Mouse (Mus musculus) activated CD4-positive, CD25-positive, alpha-beta regulatory T cell, adult 4 months (primary cell): ENCODE measurements around the gene Car12. TPM values are rescaled to one million over a fixed set of nuclear protein-coding genes. Genes with fewer than 3 reads are reported as not detected.
"Not testable (repeated sequence)": the region's sequence is repeated elsewhere in the genome, so short reads cannot be mapped to it uniquely, and the experiment has no call there.

Experiments
- ATAC-seq: one replicate; pipeline ENCODE4 v1.8.0; 2017
- polyA plus RNA-seq, 2 experiments: library from polyadenylated mRNA; unstranded; fragments of 100-300 nt; shearing (Covaris generic); gene quantifications; one replicate each; pipeline ENCODE4 v1.2.1; 2017

Gene Car12
- polyA plus RNA-seq, 2 experiments from 2014 or later = 9.0 to 11.3 TPM

DNA sequence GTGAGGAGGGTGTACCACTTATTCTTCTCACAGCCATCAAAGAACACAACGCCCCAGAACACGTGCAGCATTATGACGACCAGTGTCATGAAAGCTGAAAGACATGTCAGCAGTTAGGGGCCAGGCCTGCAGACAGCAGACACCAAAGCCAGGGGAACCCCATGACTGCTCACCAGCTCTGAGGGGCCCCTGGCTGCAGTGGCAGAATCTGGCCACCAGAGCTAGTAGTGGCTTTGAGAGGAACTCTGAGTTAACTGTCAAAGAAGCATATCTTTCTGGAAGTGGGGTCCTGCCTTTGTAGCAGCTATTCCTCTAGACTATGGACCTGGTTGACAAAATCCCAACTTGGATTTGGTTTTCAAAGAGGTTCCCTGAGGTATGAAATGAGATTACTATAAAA, 71.1 kb downstream of the Car12 start:
- peak; percentile 28 for ATAC-seq

DNA sequence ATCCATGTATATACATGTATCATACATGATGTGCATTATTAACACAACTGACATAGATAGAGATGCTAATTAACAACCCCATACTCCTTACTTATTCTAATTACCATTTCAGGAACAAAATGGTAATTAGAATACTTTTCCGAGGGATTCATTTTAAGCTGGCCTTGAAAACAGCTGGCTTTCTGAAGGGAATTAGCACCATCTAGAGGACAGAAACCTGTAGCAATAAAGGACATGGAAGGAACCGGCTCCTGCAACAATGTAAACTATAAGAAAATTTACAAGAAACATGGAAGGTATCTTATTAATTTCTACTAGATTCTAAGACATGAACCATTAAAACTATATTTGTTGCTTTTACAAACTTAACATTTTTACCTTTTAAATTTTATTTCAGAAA, 74.3 kb downstream of the Car12 start:
- no peak for ATAC-seq

GRCm38 (mm10) chr9:66794629-66795463, 81.4 kb downstream of the Car12 start:
- ATAC-seq = peak; percentile 2

DNA sequence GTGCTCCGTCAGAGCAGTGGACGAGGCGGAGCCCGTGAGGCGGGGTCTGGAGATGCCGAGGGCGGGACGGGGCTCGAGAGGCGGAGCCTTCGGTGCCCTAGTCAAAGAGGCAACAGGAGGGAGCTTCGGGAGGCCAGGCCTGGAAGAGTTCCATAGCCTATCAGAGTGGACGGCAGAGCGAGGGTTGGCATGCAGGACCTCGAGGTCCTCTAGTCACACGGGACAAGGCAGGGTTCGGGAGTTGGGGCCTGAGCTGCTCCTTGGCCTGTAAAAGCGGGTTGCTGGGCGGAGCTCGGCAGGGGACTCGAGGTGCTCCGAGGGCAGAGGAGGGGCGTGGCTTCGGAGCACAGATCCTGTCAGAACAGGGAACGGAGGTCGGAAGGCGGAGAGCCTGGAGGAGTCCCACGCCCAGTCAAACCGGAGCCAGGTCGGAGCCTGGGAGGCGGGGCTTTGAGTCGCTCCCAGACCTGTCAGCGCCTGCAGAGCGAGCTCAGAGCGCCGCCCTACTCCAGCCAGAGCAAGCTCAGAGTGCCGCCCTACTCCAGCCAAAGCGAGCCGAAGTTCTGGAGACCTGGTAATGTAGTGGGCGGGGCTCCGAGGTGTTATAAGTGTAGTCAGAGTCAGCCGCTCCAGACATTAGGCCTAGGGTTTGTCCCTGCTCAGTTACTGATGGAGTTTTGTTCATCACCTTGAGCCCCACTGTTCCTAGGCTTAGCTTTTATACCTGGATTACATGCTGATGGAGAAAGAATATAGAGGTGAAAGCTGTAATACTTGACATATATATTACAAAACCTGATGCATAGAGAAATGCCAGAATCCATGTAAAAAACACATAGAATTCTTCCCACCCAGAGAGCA, 82.2 kb downstream of the Car12 start, which contains the start of gene Aph1b:
Aph1b (minus strand) TSS at position 27 of the 861 bp plus-strand sequence.
- ATAC-seq = peak; percentile 90

- no peak for ATAC-seq
These were observed 83.3 kb downstream of the Car12 start, which contains the start of gene Gm10647 for GRCm38 (mm10) chr9:66796739-66797138. Gm10647 (plus strand) TSS chr9:66797039.

- no peak for ATAC-seq
These were observed 88.5 kb downstream of the Car12 start for GRCm38 (mm10) chr9:66801947-66802346.

GRCm38 (mm10) chr9:66805951-66806350, 92.5 kb downstream of the Car12 start:
- not testable (repeated sequence) for ATAC-seq

DNA sequence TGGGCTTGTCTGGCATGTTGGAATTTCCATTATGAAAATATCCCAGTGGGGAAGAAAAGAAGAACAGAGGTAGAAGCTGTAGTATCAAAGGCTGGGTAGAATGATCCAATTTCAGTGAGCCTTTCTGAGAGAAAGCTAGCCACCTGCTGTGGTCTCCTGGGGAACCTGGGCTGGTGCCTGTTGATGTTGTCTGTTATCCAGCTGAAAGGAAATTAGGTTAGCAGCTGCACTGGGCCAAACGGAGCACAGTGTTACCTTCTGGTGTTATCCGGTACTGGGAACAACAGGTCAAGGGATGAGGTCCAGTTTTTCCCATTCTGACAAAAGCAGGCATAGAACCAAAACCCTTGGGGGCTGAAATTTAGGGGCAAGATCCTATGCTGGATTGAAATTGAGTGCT, 99.9 kb downstream of the Car12 start:
- ATAC-seq = no peak

Other genes starting within 250 kb of the Car12 start
- 1 to 10 TPM; 1.6 to 3.9 TPM for gene Fbxl22, start 199.1 kb upstream of the Car12 start, polyA plus RNA-seq
- gene Usp3, start 120.5 kb upstream of the Car12 start, polyA plus RNA-seq = 100 to 1,000 TPM in 1 of 2 experiments, 10 to 100 TPM in 1; 95.5 to 156 TPM
- 1 to 10 TPM in 1 of 2 experiments, under 1 TPM in 1; 0.63 to 2.2 TPM for gene Aph1b, start 81.8 kb downstream of the Car12 start, polyA plus RNA-seq
- not detected for gene Gm10647, start 83.4 kb downstream of the Car12 start, polyA plus RNA-seq
- gene Aph1c, start 121.0 kb downstream of the Car12 start, polyA plus RNA-seq = 1 to 10 TPM in 1 of 2 experiments, not detected in 1; 1.2 TPM
- gene Rab8b, start 206.0 kb downstream of the Car12 start, polyA plus RNA-seq = 100 to 1,000 TPM; 157 to 180 TPM
- gene Rps27l, start 232.4 kb downstream of the Car12 start, polyA plus RNA-seq = 100 to 1,000 TPM; 217 to 295 TPM